8 mouse cellular contexts compared by ENCODE assay signal in genomic region chr11:75178011-75178410, GRCm38 (mm10). TPM values are rescaled to one million over a fixed set of nuclear protein-coding genes. Genes with fewer than 3 reads are reported as not detected.
DNase-seq lines count a peak whose midpoint lies in the region; ATAC-seq lines count a peak whose summit lies in the region.

No protein-coding gene starts in this region.

- H3K9ac ChIP-seq in lung, embryonic 15.5 days = peak overlapping the region; percentile 74
- peak overlapping the region; percentile 53 for H3K9ac ChIP-seq in embryonic facial prominence, embryonic 15.5 days
- H3K9ac ChIP-seq in intestine, embryonic 16.5 days (ENCODE audit: low read depth, low read length) = peak overlapping the region; percentile 88
- H3K9ac ChIP-seq in neural tube, embryonic 14.5 days (replicated peaks; ENCODE audit: low read depth, low read length) = peak overlapping the region; percentile 65

- 43% methylated on average over 12 of the region's 12 CpGs for WGBS in lung, embryonic 15.5 days
- 51% methylated on average over 12 of the region's 12 CpGs for WGBS in embryonic facial prominence, embryonic 15.5 days
- 40% methylated on average over 12 of the region's 12 CpGs for WGBS in intestine, embryonic 16.5 days
- WGBS in neural tube, embryonic 14.5 days = 49% methylated on average over 12 of the region's 12 CpGs

- peaks cover 7% of the 10 kb centered on the region for H3K27me3 ChIP-seq in lung, embryonic 15.5 days
- peaks cover 13% of the 10 kb centered on the region for H3K27me3 ChIP-seq in embryonic facial prominence, embryonic 15.5 days
- H3K27me3 ChIP-seq in intestine, embryonic 16.5 days (replicated peaks; ENCODE audit: control insufficient read depth, insufficient read depth, low read length) = peaks cover 3% of the 10 kb centered on the region
- peaks cover under 1% of the 10 kb centered on the region; the same call in 1 of the 2 replicates for H3K27me3 ChIP-seq in neural tube, embryonic 14.5 days (ENCODE audit: control insufficient read depth, insufficient read depth, low read length)

- H3K4me2 ChIP-seq in lung, embryonic 15.5 days = peak overlapping the region; percentile 82
- peak overlapping the region; percentile 71 for H3K4me2 ChIP-seq in embryonic facial prominence, embryonic 15.5 days (replicated peaks)
- peak overlapping the region; percentile 87 for H3K4me2 ChIP-seq in intestine, embryonic 16.5 days (ENCODE audit: low read depth, low read length)
- H3K4me2 ChIP-seq in neural tube, embryonic 14.5 days (ENCODE audit: low read depth, low read length) = peak overlapping the region; percentile 97

- peaks cover 28% of the 10 kb centered on the region for H3K4me1 ChIP-seq in lung, embryonic 15.5 days
- peaks cover 25% of the 10 kb centered on the region for H3K4me1 ChIP-seq in embryonic facial prominence, embryonic 15.5 days
- H3K4me1 ChIP-seq in intestine, embryonic 16.5 days (ENCODE audit: control insufficient read depth, insufficient read depth, low read length) = peaks cover 20% of the 10 kb centered on the region
- peaks cover 18% of the 10 kb centered on the region; the same call in 1 of the 2 replicates for H3K4me1 ChIP-seq in neural tube, embryonic 14.5 days (ENCODE audit: control insufficient read depth, insufficient read depth, low read length)

- DNase-seq in lung, postnatal 4 days = no peak
- no peak for DNase-seq in adrenal gland, postnatal 10 days
- DNase-seq in c-Kit-positive CD71-positive TER-119-positive erythroid progenitor cells, embryonic 14.5 days (ENCODE audit: low spot score) = no peak
- DNase-seq in spleen, postnatal 14 days (ENCODE audit: low spot score in 2 of 2) = no peak

- H3K4me3 ChIP-seq in lung, embryonic 15.5 days = peak overlapping the region; percentile 78
- peak overlapping the region; percentile 59 for H3K4me3 ChIP-seq in embryonic facial prominence, embryonic 15.5 days (replicated peaks)
- peak overlapping the region; percentile 82 for H3K4me3 ChIP-seq in intestine, embryonic 16.5 days (ENCODE audit: low read length)
- H3K4me3 ChIP-seq in neural tube, embryonic 14.5 days (ENCODE audit: low read depth, low read length) = peak overlapping the region; percentile 75

- no peaks in the 10 kb centered on the region for H3K9me3 ChIP-seq in lung, embryonic 15.5 days
- no peaks in the 10 kb centered on the region for H3K9me3 ChIP-seq in embryonic facial prominence, embryonic 15.5 days (replicated peaks)
- no peaks in the 10 kb centered on the region for H3K9me3 ChIP-seq in intestine, embryonic 16.5 days (ENCODE audit: control insufficient read depth, low read length)
- no peaks in the 10 kb centered on the region for H3K9me3 ChIP-seq in neural tube, embryonic 14.5 days (ENCODE audit: control insufficient read depth, low read length)

- no peak for ATAC-seq in lung, embryonic 15.5 days (ENCODE audit: borderline replicate concordance, extremely low read depth, low FRiP score, low TSS enrichment)
- ATAC-seq in embryonic facial prominence, embryonic 15.5 days (ENCODE audit: insufficient number of reproducible peaks, low FRiP score, low TSS enrichment, low read depth) = no peak
- no peak for ATAC-seq in intestine, embryonic 16.5 days
- ATAC-seq in neural tube, embryonic 14.5 days (ENCODE audit: low read depth) = no peak

- peak overlapping the region; percentile 82 for H3K27ac ChIP-seq in lung, embryonic 15.5 days
- 0 out of 2 replicates have a peak overlapping the region, but pooled peaks have one; percentile 82 for H3K27ac ChIP-seq in embryonic facial prominence, embryonic 15.5 days (replicated peaks)
- peak overlapping the region; percentile 71; the same call in 1 of the 2 replicates for H3K27ac ChIP-seq in intestine, embryonic 16.5 days (ENCODE audit: low read length)
- peak overlapping the region; percentile 83; the same call in 1 of the 2 replicates for H3K27ac ChIP-seq in neural tube, embryonic 14.5 days (ENCODE audit: low read depth, low read length)

- peaks cover 13% of the 10 kb centered on the region for H3K36me3 ChIP-seq in lung, embryonic 15.5 days
- H3K36me3 ChIP-seq in embryonic facial prominence, embryonic 15.5 days = peaks cover 40% of the 10 kb centered on the region
- peaks cover 3% of the 10 kb centered on the region for H3K36me3 ChIP-seq in intestine, embryonic 16.5 days (ENCODE audit: control insufficient read depth, insufficient read depth, low read length)
- H3K36me3 ChIP-seq in neural tube, embryonic 14.5 days (ENCODE audit: control insufficient read depth, insufficient read depth, low read length) = 0 out of 2 replicates have a peak, but pooled peaks cover 3% of the 10 kb centered on the region

RNA-seq across cellular contexts. Expression of gene Ovca2, which starts 0.6 kb away (rescaled TPM):
- polyA plus RNA-seq in lung, embryonic 15.5 days (2015; fragmentation: Nextera tagmentation; extraction: Ambion mirVana) = 25.5 and 26.2 TPM in 2 replicates
- polyA plus RNA-seq in embryonic facial prominence, embryonic 15.5 days (2015; fragmentation: Nextera tagmentation; extraction: Ambion mirVana) = 23.8 and 25.1 TPM in 2 replicates
- 18.7 and 23.9 TPM in 2 replicates for polyA plus RNA-seq in intestine, embryonic 16.5 days (2015; fragmentation: Nextera tagmentation; extraction: Ambion mirVana)
- polyA plus RNA-seq in neural tube, embryonic 14.5 days (2014; fragmentation: Nextera tagmentation; extraction: Ambion mirVana) = 15.3 and 20.7 TPM in 2 replicates
- total RNA-seq in adrenal gland, postnatal 10 days (2021) = 10 to 100 TPM; 13.5 to 18.1 TPM

RNA-seq across cellular contexts. Expression of gene Hic1, which starts 8.7 kb away (rescaled TPM):
- polyA plus RNA-seq in lung, embryonic 15.5 days (2015; fragmentation: Nextera tagmentation; extraction: Ambion mirVana) = 20.1 and 21.7 TPM in 2 replicates
- 17.7 and 19.8 TPM in 2 replicates for polyA plus RNA-seq in embryonic facial prominence, embryonic 15.5 days (2015; fragmentation: Nextera tagmentation; extraction: Ambion mirVana)
- 7.1 and 8.6 TPM in 2 replicates for polyA plus RNA-seq in intestine, embryonic 16.5 days (2015; fragmentation: Nextera tagmentation; extraction: Ambion mirVana)
- polyA plus RNA-seq in neural tube, embryonic 14.5 days (2014; fragmentation: Nextera tagmentation; extraction: Ambion mirVana) = 0.33 and 2.6 TPM in 2 replicates
- 10 to 100 TPM; 23.6 to 24.5 TPM for total RNA-seq in adrenal gland, postnatal 10 days (2021)

RNA-seq across cellular contexts. Expression of gene Dph1, which starts 13.0 kb away (rescaled TPM):
- 20.4 and 21.0 TPM in 2 replicates for polyA plus RNA-seq in lung, embryonic 15.5 days (2015; fragmentation: Nextera tagmentation; extraction: Ambion mirVana)
- 20.5 and 21.0 TPM in 2 replicates for polyA plus RNA-seq in embryonic facial prominence, embryonic 15.5 days (2015; fragmentation: Nextera tagmentation; extraction: Ambion mirVana)
- 20.3 and 22.7 TPM in 2 replicates for polyA plus RNA-seq in intestine, embryonic 16.5 days (2015; fragmentation: Nextera tagmentation; extraction: Ambion mirVana)
- polyA plus RNA-seq in neural tube, embryonic 14.5 days (2014; fragmentation: Nextera tagmentation; extraction: Ambion mirVana) = 11.4 and 15.6 TPM in 2 replicates
- 10 to 100 TPM; 23.1 to 24.2 TPM for total RNA-seq in adrenal gland, postnatal 10 days (2021)

RNA-seq across cellular contexts. Expression of gene Rtn4rl1, which starts 15.6 kb away (rescaled TPM):
- 1.8 and 3.3 TPM in 2 replicates for polyA plus RNA-seq in lung, embryonic 15.5 days (2015; fragmentation: Nextera tagmentation; extraction: Ambion mirVana)
- 6.4 and 7.3 TPM in 2 replicates for polyA plus RNA-seq in embryonic facial prominence, embryonic 15.5 days (2015; fragmentation: Nextera tagmentation; extraction: Ambion mirVana)
- polyA plus RNA-seq in intestine, embryonic 16.5 days (2015; fragmentation: Nextera tagmentation; extraction: Ambion mirVana) = 1.5 and 1.6 TPM in 2 replicates
- 12.7 and 16.0 TPM in 2 replicates for polyA plus RNA-seq in neural tube, embryonic 14.5 days (2014; fragmentation: Nextera tagmentation; extraction: Ambion mirVana)
- 10 to 100 TPM; 25.2 to 27.8 TPM for total RNA-seq in adrenal gland, postnatal 10 days (2021)
